Mouse (Mus musculus) gonadal fat pad, adult 2 months (tissue): Measurements from ENCODE around the gene Runx1. TPM values are rescaled to one million over a fixed set of nuclear protein-coding genes. Genes with fewer than 3 reads are reported as not detected.

Source experiments
- DNase-seq: peaks from one replicate; pipeline ENCODE4 v3.0.0-alpha.2; 2012; ENCODE audit warnings: low read depth
- polyA plus RNA-seq: library from polyadenylated mRNA; depleted of rRNA; stranded (reverse); fragments of >200 nt; gene quantifications from 2 replicates; pipeline ENCODE4 v1.2.3, GENCODE M21; 2012

The Runx1 gene
- polyA plus RNA-seq, 1 experiment: 9.4 TPM

- DNase-seq: no peak
These were observed 32.2 kb downstream of the Runx1 start for GRCm38 (mm10) chr16:92793741-92794140.

GRCm38 (mm10) chr16:92792905-92793304, 33.0 kb downstream of the Runx1 start:
- DNase-seq: no peak

GRCm38 (mm10) chr16:92790601-92791000, 35.3 kb downstream of the Runx1 start:
- no peak for DNase-seq

GRCm38 (mm10) chr16:92789840-92790239, 36.1 kb downstream of the Runx1 start:
- DNase-seq: no peak

- no peak for DNase-seq
These were observed 37.5 kb downstream of the Runx1 start for GRCm38 (mm10) chr16:92788446-92788845.

- no peak for DNase-seq
These were observed 39.0 kb downstream of the Runx1 start for GRCm38 (mm10) chr16:92786883-92787321.

- no peak for DNase-seq
These were observed 39.6 kb downstream of the Runx1 start for GRCm38 (mm10) chr16:92786276-92786882.

- DNase-seq: no peak
These were observed 42.3 kb downstream of the Runx1 start for GRCm38 (mm10) chr16:92783651-92784131.

- no peak for DNase-seq
These were observed 43.5 kb downstream of the Runx1 start for GRCm38 (mm10) chr16:92782408-92782807.

- DNase-seq: no peak
These were observed 46.0 kb downstream of the Runx1 start for GRCm38 (mm10) chr16:92779896-92780435.

GRCm38 (mm10) chr16:92779175-92779574, 46.8 kb downstream of the Runx1 start:
- no peak for DNase-seq

GRCm38 (mm10) chr16:92778096-92778780, 47.7 kb downstream of the Runx1 start:
- DNase-seq: no peak

GRCm38 (mm10) chr16:92767862-92768261, 58.1 kb downstream of the Runx1 start:
- no peak for DNase-seq

- DNase-seq: no peak
These were observed 58.5 kb downstream of the Runx1 start for GRCm38 (mm10) chr16:92767423-92767822.

- no peak for DNase-seq
These were observed 61.1 kb downstream of the Runx1 start for GRCm38 (mm10) chr16:92764741-92765396.

GRCm38 (mm10) chr16:92763666-92764065, 62.3 kb downstream of the Runx1 start:
- no peak for DNase-seq

- DNase-seq: no peak
These were observed 63.9 kb downstream of the Runx1 start for GRCm38 (mm10) chr16:92761968-92762521.

GRCm38 (mm10) chr16:92760091-92760490, 65.9 kb downstream of the Runx1 start:
- no peak for DNase-seq

- DNase-seq: no peak
These were observed 68.4 kb downstream of the Runx1 start for GRCm38 (mm10) chr16:92757564-92757963.

- no peak for DNase-seq
These were observed 72.0 kb downstream of the Runx1 start for GRCm38 (mm10) chr16:92753944-92754343.

- no peak for DNase-seq
These were observed 72.8 kb downstream of the Runx1 start for GRCm38 (mm10) chr16:92753139-92753538.

GRCm38 (mm10) chr16:92748272-92748671, 77.7 kb downstream of the Runx1 start:
- DNase-seq: no peak
